Mouse (Mus musculus) hindbrain, embryonic 10.5 days (tissue): ENCODE measurements around the gene Ube2g2. TPM values are rescaled to one million over a fixed set of nuclear protein-coding genes. Genes with fewer than 3 reads are reported as not detected.

Source experiments
- microRNA counts: library from miRNA; unstranded; fragments of <30 nt; microRNA quantifications from one replicate; lab custom pipeline; 2017
- polyA plus RNA-seq: library from polyadenylated mRNA; unstranded; fragments of >200 nt; fragmentation: Nextera tagmentation; extraction: Ambion mirVana; gene quantifications from 2 replicates; pipeline ENCODE4 v1.2.1, GENCODE M21; 2016

The Ube2g2 gene
- polyA plus RNA-seq, 1 experiment from 2014 or later, result 103 TPM

MicroRNAs encoded within 50 kb of the gene (microRNA counts, 519-probe panel; counts per million panel counts)
- microRNA mmu-miR-1930 (lab: Ali Mortazavi, UCI), result 1,255 counts per million, percentile 77 among the panel's probes with 10 or more counts

Other genes starting within 250 kb of the Ube2g2 start
- 5.7 and 7.8 TPM in 2 replicates for gene Adarb1, start 204.0 kb upstream of the Ube2g2 start, polyA plus RNA-seq
- gene Fam207a, start 106.5 kb upstream of the Ube2g2 start, polyA plus RNA-seq, result 48.8 and 50.0 TPM in 2 replicates
- gene Itgb2, start 92.0 kb upstream of the Ube2g2 start, polyA plus RNA-seq, result 1.0 and 1.2 TPM in 2 replicates
- gene Pttg1ip, start 40.6 kb upstream of the Ube2g2 start, polyA plus RNA-seq, result 66.6 and 67.2 TPM in 2 replicates
- gene Sumo3, start 16.2 kb upstream of the Ube2g2 start, polyA plus RNA-seq, result 336 and 389 TPM in 2 replicates
- gene Gm49325, start 16.1 kb upstream of the Ube2g2 start, polyA plus RNA-seq, result 4.4 TPM in 1 of 2 replicates, not detected in the other
- gene Tspear, start 64.3 kb downstream of the Ube2g2 start, polyA plus RNA-seq, result 0.93 and 1.0 TPM in 2 replicates
- gene Gm19402, start 68.5 kb downstream of the Ube2g2 start, polyA plus RNA-seq, result not detected in 2 replicates
- gene Gm9508, start 75.0 kb downstream of the Ube2g2 start, polyA plus RNA-seq, result not detected in 2 replicates
- gene Gm10272, start 84.4 kb downstream of the Ube2g2 start, polyA plus RNA-seq, result not detected in 2 replicates
- gene Gm10024, start 89.2 kb downstream of the Ube2g2 start, polyA plus RNA-seq, result not detected in 2 replicates
- gene Gm10142, start 93.5 kb downstream of the Ube2g2 start, polyA plus RNA-seq, result not detected in 2 replicates
- not detected in 2 replicates for gene Krtap12-1, start 98.3 kb downstream of the Ube2g2 start, polyA plus RNA-seq
- gene Gm10100, start 104.2 kb downstream of the Ube2g2 start, polyA plus RNA-seq, result not detected in 2 replicates
- not detected in 2 replicates for gene Gm18596, start 120.4 kb downstream of the Ube2g2 start, polyA plus RNA-seq
- gene Gm9736, start 129.1 kb downstream of the Ube2g2 start, polyA plus RNA-seq, result not detected in 2 replicates
- gene Gm3233, start 137.4 kb downstream of the Ube2g2 start, polyA plus RNA-seq, result not detected in 2 replicates
- not detected in 2 replicates for gene Gm3238, start 149.1 kb downstream of the Ube2g2 start, polyA plus RNA-seq
- gene Gm7138, start 154.7 kb downstream of the Ube2g2 start, polyA plus RNA-seq, result not detected in 2 replicates
- gene Gm3250, start 160.3 kb downstream of the Ube2g2 start, polyA plus RNA-seq, result not detected in 2 replicates
- gene Gm7137, start 165.9 kb downstream of the Ube2g2 start, polyA plus RNA-seq, result not detected in 2 replicates
- gene Gm9639, start 172.8 kb downstream of the Ube2g2 start, polyA plus RNA-seq, result not detected in 2 replicates
- gene Gm19668, start 176.9 kb downstream of the Ube2g2 start, polyA plus RNA-seq, result not detected in 2 replicates
- gene Gm9507, start 189.6 kb downstream of the Ube2g2 start, polyA plus RNA-seq, result not detected in 2 replicates
- gene Gm2696, start 192.4 kb downstream of the Ube2g2 start, polyA plus RNA-seq, result not detected in 2 replicates
- not detected in 2 replicates for gene Krtap10-4, start 204.8 kb downstream of the Ube2g2 start, polyA plus RNA-seq
- gene Krtap10-10, start 213.7 kb downstream of the Ube2g2 start, polyA plus RNA-seq, result not detected in 2 replicates
- not detected in 2 replicates for gene Gm36176, start 224.5 kb downstream of the Ube2g2 start, polyA plus RNA-seq
- gene Gm10318, start 230.6 kb downstream of the Ube2g2 start, polyA plus RNA-seq, result not detected in 2 replicates
- gene Gm3285, start 239.7 kb downstream of the Ube2g2 start, polyA plus RNA-seq, result not detected in 2 replicates